Mouse (Mus musculus) liver, embryonic 14.5 days (tissue): Measurements from ENCODE around the gene Grasp.

Experiments
- CTCF ChIP-seq: IDR thresholded peaks from 2 replicates; pipeline ENCODE4 v1.5.1; 2016; ENCODE audit warnings: antibody characterized with exemption, low read depth, control low read depth
- EP300 ChIP-seq: IDR thresholded peaks from 2 replicates; pipeline ENCODE4 v1.6.1; 2016; ENCODE audit warnings: antibody characterized with exemption, low read depth

GRCm38 (mm10) chr15:101204781-101205180 is 19.2 kb upstream of the Grasp start:
- TF ChIP-seq CTCF (no peak), EP300 (no peak)
